Mouse (Mus musculus) small intestine, adult 2 months (tissue): Measurements from ENCODE around the gene Rusc2. TPM values are rescaled to one million over a fixed set of nuclear protein-coding genes. Genes with fewer than 3 reads are reported as not detected.

ENCODE experiments used
- H3K27ac ChIP-seq: fragments of 200-500 bp; 2 replicates; pipeline ENCODE4 v1.5.1; 2012; ENCODE audit warnings: low read depth, low read length, control low read depth, inconsistent platforms; ENCODE audit not compliant: insufficient read depth
- H3K27me3 ChIP-seq: fragments of 200-500 bp; 2 replicates; pipeline ENCODE4 v1.6.1; 2012; ENCODE audit warnings: mild to moderate bottlenecking, moderate library complexity, low read length, inconsistent platforms; ENCODE audit not compliant: control insufficient read depth, insufficient read depth
- H3K36me3 ChIP-seq: fragments of 200-500 bp; 2 replicates; pipeline ENCODE4 v1.6.1; 2012; ENCODE audit warnings: mild to moderate bottlenecking, low read length, control low read depth, inconsistent platforms; ENCODE audit not compliant: control insufficient read depth, insufficient read depth
- H3K4me1 ChIP-seq: fragments of 200-500 bp; 2 replicates; pipeline ENCODE4 v1.6.1; 2012; ENCODE audit warnings: low read length, inconsistent platforms, mixed read lengths; ENCODE audit not compliant: control insufficient read depth, insufficient read depth, insufficient read length
- H3K4me3 ChIP-seq: fragments of 200-500 bp; 2 replicates; pipeline ENCODE4 v1.5.1; 2012; ENCODE audit warnings: low read depth, mild to moderate bottlenecking, control low read depth, inconsistent platforms, low read length, moderate library complexity
- CTCF ChIP-seq: fragments of 200-500 bp; IDR thresholded peaks from 2 replicates; pipeline ENCODE4 v1.5.1; 2012; ENCODE audit warnings: low read depth, mild to moderate bottlenecking, control low read depth, inconsistent platforms, low read length, moderate library complexity, mixed read lengths; ENCODE audit not compliant: insufficient replicate concordance, insufficient read length; ENCODE audit errors: extremely low read depth
- POLR2A ChIP-seq: fragments of 200-500 bp; IDR thresholded peaks from 2 replicates; pipeline ENCODE4 v1.6.1; 2012; ENCODE audit warnings: low read depth, mild to moderate bottlenecking, control low read depth, inconsistent platforms, low read length, moderate library complexity
- WGBS: fragments of 180-500 bp; shearing (Covaris S2); methylation state at CpG from one replicate; pipeline ENCODE4 v1.1.7; 2018; 5-methylcytosine and 5-hydroxymethylcytosine counted together
- polyA plus RNA-seq: library from polyadenylated mRNA; depleted of rRNA; stranded (reverse); fragments of >200 nt; gene quantifications from 2 replicates; pipeline ENCODE4 v1.2.3, GENCODE M21; 2012

The Rusc2 gene
- polyA plus RNA-seq, 1 experiment = 11.2 TPM

DNA sequence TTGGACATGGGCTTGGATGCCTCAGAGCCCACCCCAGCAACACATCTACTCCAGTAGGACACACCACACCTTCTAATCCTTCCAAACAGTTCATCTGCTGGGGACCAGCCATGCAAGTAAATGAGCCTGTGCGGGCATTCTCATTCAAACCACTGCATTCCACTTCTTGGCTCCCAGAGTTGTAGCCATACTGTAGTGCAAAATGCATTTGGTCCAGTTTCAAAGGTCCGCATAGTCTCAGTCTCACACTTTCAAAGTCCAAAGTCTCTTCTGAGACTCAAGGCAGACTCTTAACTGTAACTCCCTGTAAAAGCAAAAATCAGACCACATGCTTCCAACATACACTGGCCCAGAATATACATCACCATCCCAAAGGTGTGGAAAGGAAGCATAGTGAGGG is 36.8 kb upstream of the Rusc2 start:
- Histone ChIP-seq H3K4me3 (no peak overlapping the region), H3K27ac (0 out of 2 replicates have a peak overlapping the region, but pooled peaks have one; percentile 1), H3K36me3 (no peaks in the 10 kb centered on the region), H3K27me3 (no peaks in the 10 kb centered on the region), H3K4me1 (peaks cover 11% of the 10 kb centered on the region)
- no peak for TF ChIP-seq CTCF
- TF ChIP-seq POLR2A = no peak
- WGBS = 36% methylated on average over 2 of the region's 2 CpGs

GRCm38 (mm10) chr4:43349206-43349605 is 32.6 kb upstream of the Rusc2 start:
- TF ChIP-seq POLR2A (no peak), CTCF (no peak)
- peaks cover 11% of the 10 kb centered on the region for H3K4me1 ChIP-seq
- H3K4me3 ChIP-seq = no peak overlapping the region
- no peaks in the 10 kb centered on the region for H3K27me3 ChIP-seq
- 78% methylated on average over 5 of the region's 5 CpGs for WGBS
- no peaks in the 10 kb centered on the region for H3K36me3 ChIP-seq
- H3K27ac ChIP-seq = no peak overlapping the region

DNA sequence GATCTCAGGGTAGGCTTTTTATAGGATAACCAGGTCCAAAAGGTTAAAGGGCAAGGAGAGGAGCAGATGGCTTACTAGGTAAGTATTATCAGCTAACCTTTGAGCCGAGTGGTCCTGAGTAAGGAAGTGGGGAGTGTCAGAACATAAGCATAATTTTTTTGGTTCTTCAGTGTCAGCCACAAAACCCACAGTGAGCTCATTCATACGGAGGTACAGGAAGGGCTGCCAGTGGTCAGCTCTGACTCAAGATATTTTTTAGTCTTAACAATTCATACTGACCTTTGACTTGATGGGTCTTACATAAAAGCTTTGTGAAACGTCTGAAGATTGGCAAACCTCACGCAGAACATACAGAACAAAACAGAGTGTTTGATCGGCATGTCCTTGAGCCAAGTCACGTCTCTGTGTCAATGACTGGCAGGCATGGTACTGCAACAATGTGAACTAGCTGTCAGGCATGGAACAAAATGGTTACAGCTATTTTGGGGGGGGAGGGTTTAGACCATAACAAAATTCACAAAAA is 31.7 kb upstream of the Rusc2 start:
- Histone ChIP-seq H3K27me3 (no peaks in the 10 kb centered on the region), H3K4me3 (no peak overlapping the region), H3K4me1 (peaks cover 6% of the 10 kb centered on the region), H3K27ac (no peak overlapping the region), H3K36me3 (no peaks in the 10 kb centered on the region)
- WGBS = 39% methylated on average over 6 of the region's 6 CpGs
- TF ChIP-seq CTCF (no peak), POLR2A (no peak)

GRCm38 (mm10) chr4:43353662-43354061 is 28.1 kb upstream of the Rusc2 start:
- 85% methylated on average over 6 of the region's 6 CpGs for WGBS
- H3K36me3 ChIP-seq = no peaks in the 10 kb centered on the region
- no peak overlapping the region for H3K27ac ChIP-seq
- no peak for TF ChIP-seq POLR2A
- no peak for TF ChIP-seq CTCF
- H3K4me1 ChIP-seq = peaks cover 6% of the 10 kb centered on the region
- H3K4me3 ChIP-seq = no peak overlapping the region
- no peaks in the 10 kb centered on the region for H3K27me3 ChIP-seq

DNA sequence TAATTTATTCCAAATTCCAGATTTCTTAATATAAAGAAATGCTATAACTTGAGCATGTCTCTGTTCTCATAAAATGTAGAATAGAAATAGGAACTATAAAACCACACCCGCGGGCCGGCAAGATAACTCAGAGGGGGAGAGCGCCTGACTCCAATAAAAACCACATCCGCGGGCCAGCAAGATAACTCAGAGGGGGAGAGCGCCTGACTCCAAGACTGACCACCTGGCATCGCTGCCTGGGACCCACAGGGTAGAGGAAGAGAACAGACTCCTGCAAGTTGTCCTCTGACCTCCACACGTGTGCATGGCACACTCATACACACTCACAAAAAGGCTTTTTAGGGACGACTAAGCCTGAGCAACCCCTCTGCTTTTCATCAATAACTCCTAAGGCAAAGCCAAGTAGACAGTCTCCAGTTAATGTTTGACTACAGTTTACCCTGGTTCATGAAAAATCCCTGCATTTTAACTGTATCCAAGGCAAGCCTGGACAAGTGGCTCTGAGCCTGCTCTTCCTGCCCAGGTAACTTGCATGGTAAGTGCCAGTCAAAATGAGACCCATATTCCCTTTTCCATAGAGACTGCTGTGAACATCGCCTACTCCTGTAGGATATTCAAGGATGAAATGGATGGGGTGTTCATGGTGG is 16.7 kb upstream of the Rusc2 start:
- peaks cover 15% of the 10 kb centered on the region; the same call in 1 of the 2 replicates for H3K4me1 ChIP-seq
- H3K27me3 ChIP-seq = no peaks in the 10 kb centered on the region
- no peaks in the 10 kb centered on the region for H3K36me3 ChIP-seq
- no peak overlapping the region for H3K27ac ChIP-seq
- H3K4me3 ChIP-seq = no peak overlapping the region
- TF ChIP-seq CTCF (no peak), POLR2A (no peak)
- 25% methylated on average over 11 of the region's 11 CpGs for WGBS

- 85% methylated on average over 5 of the region's 5 CpGs for WGBS
- no peaks in the 10 kb centered on the region for H3K36me3 ChIP-seq
- H3K27ac ChIP-seq = no peak overlapping the region
- TF ChIP-seq CTCF (no peak), POLR2A (no peak)
- no peak overlapping the region for H3K4me3 ChIP-seq
- no peaks in the 10 kb centered on the region for H3K27me3 ChIP-seq
- peaks cover 12% of the 10 kb centered on the region; the same call in 1 of the 2 replicates for H3K4me1 ChIP-seq
These were observed 14.5 kb upstream of the Rusc2 start for GRCm38 (mm10) chr4:43367295-43367694.

DNA sequence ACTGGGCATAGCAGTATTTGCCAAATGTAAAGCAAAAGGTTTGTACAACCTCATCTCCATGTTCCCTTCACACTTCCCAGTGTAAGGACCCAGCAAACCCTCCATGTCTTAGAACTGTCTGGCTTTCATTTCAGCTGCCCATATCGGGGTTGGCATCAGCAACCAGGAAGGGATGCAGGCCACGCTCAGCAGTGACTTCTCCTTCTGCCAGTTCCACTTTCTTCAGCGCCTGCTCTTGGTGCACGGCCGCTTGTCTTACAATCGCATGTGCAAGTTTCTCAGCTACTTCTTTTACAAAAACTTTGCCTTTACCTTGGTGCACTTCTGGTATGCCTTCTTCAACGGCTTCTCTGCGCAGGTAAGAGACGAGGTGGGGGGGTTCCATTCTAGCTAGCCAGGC is 14.0 kb upstream of the Rusc2 start:
- H3K36me3 ChIP-seq = no peaks in the 10 kb centered on the region
- H3K27me3 ChIP-seq = no peaks in the 10 kb centered on the region
- no peak overlapping the region for H3K4me3 ChIP-seq
- 84% methylated on average over 9 of the region's 9 CpGs for WGBS
- peaks cover 14% of the 10 kb centered on the region; the same call in 1 of the 2 replicates for H3K4me1 ChIP-seq
- TF ChIP-seq POLR2A = no peak
- no peak for TF ChIP-seq CTCF
- no peak overlapping the region for H3K27ac ChIP-seq

DNA sequence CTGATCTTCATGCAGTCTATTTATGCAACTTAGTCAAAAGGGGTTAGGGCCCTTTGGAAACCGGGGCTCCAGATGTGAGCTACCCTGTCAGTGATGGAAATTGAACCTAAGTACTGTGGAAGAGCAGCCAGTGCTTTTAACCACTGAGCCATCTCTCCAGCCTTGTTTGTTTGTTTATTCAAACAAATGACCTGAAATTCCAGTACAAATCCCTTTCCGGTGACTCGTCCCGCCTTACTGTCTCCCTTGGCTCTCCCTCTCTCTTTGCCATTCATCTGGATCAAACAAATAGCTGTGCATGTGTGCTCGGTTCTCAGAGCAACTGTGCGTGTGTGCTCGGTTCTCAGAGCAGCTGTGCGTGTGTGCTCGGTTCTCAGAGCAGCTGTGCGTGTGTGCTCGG is 10.4 kb upstream of the Rusc2 start:
- 76% methylated on average over 11 of the region's 11 CpGs for WGBS
- no peaks in the 10 kb centered on the region for H3K36me3 ChIP-seq
- H3K4me3 ChIP-seq = no peak overlapping the region
- no peak overlapping the region for H3K27ac ChIP-seq
- TF ChIP-seq CTCF = no peak
- H3K4me1 ChIP-seq = 0 out of 2 replicates have a peak, but pooled peaks cover 2% of the 10 kb centered on the region
- H3K27me3 ChIP-seq = no peaks in the 10 kb centered on the region
